Mouse (Mus musculus): ENCODE results near the gene Lmtk2. TPM values are rescaled to one million over a fixed set of nuclear protein-coding genes. Genes with fewer than 3 reads are reported as not detected.
A peak's percentile ranks its signal among the peaks of the same experiment; 100 is the strongest.

Gene Lmtk2
- total RNA-seq, 1 experiment from 2014 or later = 9.7 TPM

GRCm38 (mm10) chr5:144105471-144106129 is 5.4 kb downstream of the Lmtk2 start:
- ATAC-seq (replicated peaks; ENCODE audit: low read depth, poor library complexity, severe bottlenecking) = peak; percentile 28; the same call in 1 of the 2 replicates

- no peak for ATAC-seq (replicated peaks; ENCODE audit: low read depth, poor library complexity, severe bottlenecking)
Measured at GRCm38 (mm10) chr5:144106130-144106510, 5.9 kb downstream of the Lmtk2 start.

DNA sequence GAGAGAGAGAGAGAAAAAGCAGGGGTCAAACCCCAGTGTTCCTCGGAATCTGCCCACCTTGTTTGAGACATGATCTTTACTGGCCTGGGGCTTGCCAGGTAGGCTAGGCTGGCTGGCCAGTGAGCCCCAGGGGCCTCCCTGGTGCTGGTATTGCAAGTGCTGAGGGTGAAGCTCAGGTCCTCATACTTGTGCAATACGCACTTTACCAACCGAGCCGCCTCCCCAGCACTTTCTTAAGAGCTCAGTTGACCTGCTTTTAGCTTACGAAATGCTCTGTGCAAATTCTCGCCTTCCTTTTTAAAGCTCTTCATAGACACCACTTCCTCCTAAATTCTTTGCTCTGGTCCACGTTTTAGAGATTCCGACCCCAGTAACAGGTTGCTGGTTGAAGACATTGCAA is 9.0 kb downstream of the Lmtk2 start:
- peak; percentile 23 for ATAC-seq (replicated peaks; ENCODE audit: low read depth, poor library complexity, severe bottlenecking)

DNA sequence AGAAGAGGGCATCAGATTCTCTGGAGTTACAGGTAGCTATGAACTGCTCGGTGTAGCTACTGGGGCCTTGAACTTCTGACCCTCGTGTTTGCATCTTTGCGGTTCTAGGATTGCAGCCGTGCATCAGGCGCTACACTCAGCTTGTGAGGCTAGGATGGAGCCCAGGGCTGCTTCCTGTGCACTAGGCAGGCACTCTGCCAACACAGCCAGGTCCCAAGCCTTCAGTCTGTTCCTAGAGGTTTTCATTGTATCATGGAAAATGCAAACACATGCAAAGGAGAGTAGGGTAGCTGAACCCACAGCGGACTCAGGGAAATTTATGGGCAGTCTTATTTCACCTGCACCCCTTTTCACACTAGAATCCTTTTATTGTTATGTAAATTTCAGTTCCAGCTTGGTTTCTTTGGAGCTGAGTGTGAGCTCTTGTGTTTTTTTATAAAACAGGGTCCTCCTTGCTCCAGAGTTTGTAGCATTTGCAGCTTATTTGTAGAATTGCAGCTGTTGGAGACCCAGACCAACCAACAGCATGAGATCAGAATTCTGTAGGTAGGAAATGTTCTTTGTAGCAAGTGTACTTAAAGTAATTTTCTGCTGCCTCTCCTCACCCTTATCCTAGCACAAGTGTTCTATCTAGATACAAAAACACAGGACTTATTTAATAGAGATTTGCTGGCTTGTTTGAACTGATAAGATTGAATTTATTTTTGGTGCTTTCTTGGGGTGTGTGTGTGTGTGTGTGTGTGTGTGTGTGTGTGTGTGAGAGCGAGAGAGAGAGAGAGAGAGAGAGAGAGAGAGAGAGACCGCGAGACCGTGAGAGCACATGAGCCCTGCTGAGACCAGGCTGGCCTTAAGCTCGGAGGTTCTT is 12.6 kb downstream of the Lmtk2 start:
- ATAC-seq (replicated peaks; ENCODE audit: low read depth, poor library complexity, severe bottlenecking) = no peak

- ATAC-seq (replicated peaks; ENCODE audit: low read depth, poor library complexity, severe bottlenecking) = no peak
Measured at GRCm38 (mm10) chr5:144114068-144114467, 13.8 kb downstream of the Lmtk2 start.

GRCm38 (mm10) chr5:144114970-144115627 is 14.9 kb downstream of the Lmtk2 start:
- peak; percentile 43 for ATAC-seq (replicated peaks; ENCODE audit: low read depth, poor library complexity, severe bottlenecking)

GRCm38 (mm10) chr5:144115628-144115977 is 15.4 kb downstream of the Lmtk2 start:
- ATAC-seq (replicated peaks; ENCODE audit: low read depth, poor library complexity, severe bottlenecking) = no peak

GRCm38 (mm10) chr5:144118271-144118670 is 18.0 kb downstream of the Lmtk2 start:
- ATAC-seq (replicated peaks; ENCODE audit: low read depth, poor library complexity, severe bottlenecking) = no peak

DNA sequence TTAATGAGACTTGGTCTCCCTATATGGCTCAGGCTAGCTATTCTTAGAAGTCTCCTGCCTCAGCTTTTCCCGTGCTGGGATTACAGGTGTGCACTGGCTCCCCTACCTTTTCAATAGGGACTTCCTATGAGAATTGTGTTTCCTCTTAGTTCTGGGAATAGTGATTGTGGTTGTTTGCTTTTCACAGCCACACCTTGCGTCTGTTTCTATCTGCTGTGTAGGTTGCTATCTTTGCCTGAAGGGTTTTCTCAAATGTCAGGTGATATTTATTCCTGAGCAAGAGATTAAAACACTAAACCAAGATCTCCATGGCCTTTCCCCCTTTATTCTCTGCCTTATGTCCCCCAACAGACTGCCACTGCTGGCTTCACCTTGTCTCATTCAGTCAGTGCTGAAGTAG is 19.1 kb downstream of the Lmtk2 start:
- ATAC-seq (replicated peaks; ENCODE audit: low read depth, poor library complexity, severe bottlenecking) = no peak

GRCm38 (mm10) chr5:144121489-144121888 is 21.3 kb downstream of the Lmtk2 start:
- ATAC-seq (replicated peaks; ENCODE audit: low read depth, poor library complexity, severe bottlenecking) = no peak

- peak; percentile 90 for ATAC-seq (replicated peaks; ENCODE audit: low read depth, poor library complexity, severe bottlenecking)
Measured at GRCm38 (mm10) chr5:144125979-144126755, 25.9 kb downstream of the Lmtk2 start.

- ATAC-seq (replicated peaks; ENCODE audit: low read depth, poor library complexity, severe bottlenecking) = no peak
Measured at GRCm38 (mm10) chr5:144143531-144143930, 43.3 kb downstream of the Lmtk2 start.

- ATAC-seq (replicated peaks; ENCODE audit: low read depth, poor library complexity, severe bottlenecking) = no peak
Measured at GRCm38 (mm10) chr5:144146898-144147297, 46.7 kb downstream of the Lmtk2 start.

GRCm38 (mm10) chr5:144149530-144149929 is 49.3 kb downstream of the Lmtk2 start:
- no peak for ATAC-seq (replicated peaks; ENCODE audit: low read depth, poor library complexity, severe bottlenecking)

- ATAC-seq (replicated peaks; ENCODE audit: low read depth, poor library complexity, severe bottlenecking) = no peak
Measured at GRCm38 (mm10) chr5:144151270-144151669, 51.0 kb downstream of the Lmtk2 start.

DNA sequence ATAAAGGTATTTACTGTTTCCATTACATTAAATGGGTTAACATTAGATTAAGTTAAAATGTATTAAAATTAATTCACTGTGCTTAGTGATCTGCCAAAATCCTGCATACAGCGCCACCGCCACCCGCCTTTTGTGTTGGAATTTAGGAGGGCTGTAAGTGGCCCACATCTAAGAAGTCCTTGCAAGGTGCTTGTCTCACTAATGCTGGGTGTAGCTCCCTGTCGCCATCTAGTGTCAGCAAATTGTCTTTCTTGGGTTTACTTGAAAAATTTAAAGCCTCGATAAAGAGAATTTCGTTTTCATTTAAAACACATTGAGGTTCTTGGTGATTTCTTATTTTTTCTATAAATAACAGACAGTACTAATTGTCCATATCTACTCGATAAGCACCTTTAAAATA is 54.3 kb downstream of the Lmtk2 start:
- peak; percentile 88 for ATAC-seq (replicated peaks; ENCODE audit: low read depth, poor library complexity, severe bottlenecking)

DNA sequence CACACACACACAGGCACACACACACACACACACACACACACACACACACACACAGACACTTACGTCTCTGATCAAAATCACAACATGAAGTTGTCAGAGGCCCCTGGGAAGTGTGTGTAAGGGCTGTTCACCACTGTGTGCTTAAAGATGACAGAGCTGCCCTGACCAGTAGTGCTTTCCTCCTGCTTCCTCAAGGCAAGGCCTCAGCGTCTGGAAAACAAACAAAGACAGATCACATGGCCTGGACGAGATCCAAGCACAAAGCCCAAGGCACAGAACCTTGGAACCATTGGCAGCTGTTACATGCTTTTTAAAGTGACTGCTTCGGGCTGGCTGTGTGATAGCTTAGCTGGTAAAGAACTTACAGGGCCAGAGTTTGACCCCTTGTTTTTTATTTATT is 58.4 kb downstream of the Lmtk2 start:
- no peak for ATAC-seq (replicated peaks; ENCODE audit: low read depth, poor library complexity, severe bottlenecking)

DNA sequence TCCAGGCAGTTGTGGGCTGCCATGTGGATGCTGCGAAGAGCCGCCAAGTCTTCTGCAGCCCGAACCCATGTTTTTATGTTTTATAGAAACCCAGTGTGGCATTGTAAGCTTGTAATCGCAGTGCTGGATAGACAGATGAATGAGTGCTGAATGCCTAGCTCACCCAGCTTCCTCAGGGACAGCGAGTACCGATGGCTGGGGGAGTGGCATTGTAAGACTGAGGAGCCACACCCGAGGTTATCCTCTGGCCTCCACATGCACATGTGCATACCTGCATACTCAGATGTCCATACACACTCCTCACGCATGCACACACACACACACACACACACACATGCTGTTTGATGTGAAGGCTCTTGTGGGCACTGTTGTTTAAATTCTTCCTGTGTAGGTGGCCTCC is 58.9 kb downstream of the Lmtk2 start:
- no peak for ATAC-seq (replicated peaks; ENCODE audit: low read depth, poor library complexity, severe bottlenecking)

DNA sequence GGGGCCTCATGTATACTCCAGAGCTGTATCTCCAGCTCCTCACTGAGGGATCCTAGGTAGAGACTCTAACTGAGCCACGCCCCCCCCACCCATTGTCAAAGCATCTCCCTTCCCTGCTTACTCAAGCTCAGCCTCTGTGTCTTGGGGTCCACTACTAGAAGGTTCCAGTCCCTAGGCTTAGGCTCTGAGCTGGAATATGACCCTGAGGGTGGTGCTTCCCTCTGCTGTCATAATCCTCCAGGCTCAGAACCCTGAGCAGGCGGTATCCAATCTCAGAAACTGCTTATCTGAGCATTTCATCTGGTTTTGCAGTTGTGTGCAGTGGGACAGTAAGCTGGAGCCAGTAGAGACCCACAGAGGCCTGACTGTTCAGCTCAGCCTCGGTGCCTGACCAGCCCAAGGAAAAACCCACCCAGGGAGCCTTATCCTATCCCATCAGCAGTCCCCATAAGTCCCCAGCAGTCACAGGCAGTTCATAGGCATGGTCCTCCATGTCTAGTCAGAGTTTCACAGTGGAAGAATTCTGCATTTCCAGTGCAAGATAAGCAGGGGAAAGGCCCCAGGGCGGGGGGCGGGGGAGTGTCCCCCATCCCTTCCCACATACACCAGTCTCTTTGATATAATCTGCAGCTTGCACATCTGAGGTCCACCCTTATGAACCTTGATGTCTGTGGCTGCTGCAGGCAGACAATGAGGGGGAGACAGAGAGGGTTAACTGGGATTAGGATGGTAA is 62.0 kb downstream of the Lmtk2 start:
- no peak for ATAC-seq (replicated peaks; ENCODE audit: low read depth, poor library complexity, severe bottlenecking)
